Mouse (Mus musculus): ENCODE measurements around the gene Ankrd13b. TPM values are rescaled to one million over a fixed set of nuclear protein-coding genes. Genes with fewer than 3 reads are reported as not detected.

Gene Ankrd13b
- total RNA-seq, 2 experiments from 2014 or later: 13.0 to 13.8 TPM

DNA sequence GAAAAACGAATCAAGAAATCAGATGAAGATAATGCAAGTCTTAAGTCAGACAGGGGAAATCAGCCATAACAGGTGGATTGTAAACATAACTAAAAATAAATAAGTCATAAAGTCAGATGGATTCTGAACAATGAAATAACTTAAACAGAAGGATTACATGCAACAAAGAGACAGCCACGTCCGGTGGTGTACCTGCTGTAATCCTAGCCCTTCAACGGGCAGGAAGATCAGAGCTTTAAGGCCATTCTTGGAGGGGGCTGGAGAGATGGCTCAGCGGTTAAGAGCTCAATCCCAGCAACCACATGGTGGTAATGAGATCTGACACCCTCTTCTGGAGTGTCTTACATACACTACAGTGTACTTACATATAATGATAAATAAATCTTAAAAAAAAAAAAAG is 21.9 kb upstream of the Ankrd13b start:
- peak in 1 of 2 experiments; percentile 5 for DNase-seq (ENCODE audit: low spot score in 2 of 2)

DNA sequence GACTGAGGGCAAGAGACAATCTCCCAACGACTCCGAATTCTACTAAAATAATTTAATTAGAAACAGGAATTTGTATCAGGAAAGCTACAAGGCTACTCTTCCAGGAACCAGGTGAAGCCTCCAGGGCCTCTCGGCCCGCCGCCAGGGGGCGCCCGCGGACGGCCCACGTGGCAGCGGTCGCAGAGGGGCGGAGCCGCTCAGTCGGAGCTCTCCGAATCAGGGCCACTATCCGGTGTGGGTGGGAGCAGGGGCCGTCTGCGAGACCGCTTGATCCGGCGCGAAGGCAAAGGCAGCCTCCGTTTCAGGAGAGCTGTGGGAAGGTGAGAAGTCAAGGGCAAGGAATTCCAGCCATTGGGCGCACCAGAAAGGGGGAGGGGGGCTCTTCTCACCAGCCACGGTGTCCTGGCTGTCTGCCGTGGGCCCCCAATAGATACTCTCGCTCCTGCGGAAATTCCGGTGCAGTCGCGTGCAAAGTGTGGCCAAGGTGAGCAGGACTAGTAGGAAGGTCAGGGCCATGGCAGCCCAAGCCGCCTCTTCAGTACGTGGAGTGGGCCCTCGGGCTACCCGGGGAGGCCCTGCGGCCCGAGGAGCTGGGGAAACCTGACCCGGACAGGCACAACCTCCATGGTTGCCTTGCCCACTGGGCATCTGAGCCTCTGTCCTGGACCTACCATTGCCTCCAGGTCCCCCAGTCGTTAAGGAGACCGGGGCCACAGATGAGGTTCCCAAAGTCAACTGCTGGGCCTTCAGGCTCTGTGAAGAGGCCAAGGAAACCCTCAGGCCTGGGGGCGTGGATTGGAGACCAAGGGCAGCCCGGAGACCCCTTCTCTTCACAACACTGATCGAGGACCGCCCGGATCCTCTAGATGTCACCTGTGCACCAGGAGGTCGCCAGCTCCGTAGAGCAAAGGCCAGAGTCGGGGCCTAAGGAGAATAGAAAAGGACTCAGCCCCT is 18.9 kb upstream of the Ankrd13b start:
- peak; percentile 83 for DNase-seq (ENCODE audit: low spot score in 2 of 2)

DNA sequence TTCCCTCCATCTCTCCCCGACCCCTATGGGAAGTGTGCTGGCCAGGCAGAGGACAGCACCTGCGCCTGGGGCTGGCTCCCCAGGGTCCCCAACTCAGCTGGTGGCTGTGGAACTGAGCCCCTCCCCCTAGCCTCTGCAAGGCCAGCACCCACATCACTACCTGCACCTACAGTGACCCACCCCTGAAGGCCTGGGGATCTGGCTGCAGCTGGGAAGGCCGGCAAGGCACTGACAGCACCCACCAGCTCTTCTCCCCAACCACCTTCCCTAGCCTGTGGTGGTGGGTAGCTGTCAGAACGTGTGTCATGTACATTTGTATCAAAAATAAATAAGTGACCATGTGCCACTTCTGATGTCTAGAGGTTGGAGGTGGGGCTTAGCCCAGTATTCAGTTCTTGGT is 17.9 kb upstream of the Ankrd13b start:
- no peak for DNase-seq (ENCODE audit: low spot score in 2 of 2)

DNA sequence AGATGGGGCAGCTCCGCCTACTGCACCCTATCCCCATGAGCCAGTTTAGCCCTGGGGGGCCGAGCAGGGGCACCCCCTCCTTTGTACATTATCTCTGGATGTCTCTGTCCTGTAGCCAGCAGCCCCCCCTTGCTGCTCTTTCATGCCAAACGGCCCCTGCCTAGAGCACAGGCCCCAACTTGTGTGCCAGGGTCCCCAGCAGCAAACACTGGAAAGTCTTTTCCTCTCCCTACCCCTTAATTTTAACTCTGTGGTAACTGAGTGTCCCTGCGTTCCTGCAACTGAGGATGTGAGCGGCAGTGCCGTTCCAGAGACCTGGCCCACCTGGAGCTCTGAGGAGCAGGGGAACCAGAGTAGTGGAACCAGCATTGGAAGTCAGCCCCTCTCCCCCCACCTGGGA is 17.5 kb upstream of the Ankrd13b start:
- DNase-seq (ENCODE audit: low spot score in 2 of 2): no peak

DNA sequence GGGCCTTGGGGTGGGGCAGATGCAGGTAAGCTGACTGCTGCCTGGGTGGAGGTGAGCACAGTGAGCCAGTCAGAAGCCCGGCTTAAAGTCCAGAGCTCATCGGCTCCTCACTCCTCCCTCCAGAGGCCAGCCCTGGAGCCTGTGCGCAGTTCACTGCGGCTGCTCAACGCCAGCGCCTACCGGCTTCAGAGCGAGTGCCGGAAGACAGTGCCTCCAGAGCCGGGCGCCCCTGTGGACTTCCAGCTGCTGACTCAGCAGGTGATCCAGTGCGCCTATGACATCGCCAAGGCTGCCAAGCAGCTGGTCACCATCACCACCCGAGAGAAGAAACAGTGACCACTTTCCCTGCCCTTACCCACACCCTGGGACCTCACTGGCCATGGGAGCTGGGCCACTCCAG is 16.8 kb upstream of the Ankrd13b start:
- DNase-seq (ENCODE audit: low spot score in 2 of 2): no peak

DNA sequence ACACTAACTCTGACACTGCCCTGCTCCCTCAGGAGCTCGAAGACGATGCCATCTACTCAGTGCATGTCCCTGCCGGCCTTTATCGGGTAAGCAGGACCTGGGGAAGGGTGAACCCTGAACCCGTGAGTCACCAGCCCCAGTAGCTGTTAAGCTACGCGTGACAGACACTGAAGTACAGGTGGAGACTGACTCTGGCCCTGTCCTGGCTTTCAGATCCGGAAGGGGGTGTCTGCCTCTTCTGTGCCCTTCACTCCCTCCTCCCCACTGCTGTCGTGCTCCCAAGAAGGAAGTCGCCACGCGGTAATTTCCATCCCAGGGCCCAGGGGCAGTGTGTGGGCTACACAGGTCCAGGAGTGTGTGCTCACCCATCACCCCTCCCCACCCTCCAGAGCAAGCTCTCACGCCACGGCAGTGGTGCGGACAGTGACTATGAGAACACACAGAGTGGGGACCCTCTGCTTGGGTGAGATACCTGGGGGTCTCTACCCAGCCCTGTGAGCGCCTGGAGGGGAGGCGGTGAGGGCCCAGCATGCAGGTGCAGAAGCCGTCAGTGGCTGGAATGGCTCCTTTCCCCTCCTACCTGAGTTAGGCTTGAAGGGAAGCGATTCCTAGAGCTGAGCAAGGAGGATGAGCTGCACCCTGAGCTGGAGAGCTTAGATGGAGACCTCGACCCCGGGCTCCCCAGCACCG is 16.0 kb upstream of the Ankrd13b start:
- DNase-seq (ENCODE audit: low spot score in 2 of 2): no peak

DNA sequence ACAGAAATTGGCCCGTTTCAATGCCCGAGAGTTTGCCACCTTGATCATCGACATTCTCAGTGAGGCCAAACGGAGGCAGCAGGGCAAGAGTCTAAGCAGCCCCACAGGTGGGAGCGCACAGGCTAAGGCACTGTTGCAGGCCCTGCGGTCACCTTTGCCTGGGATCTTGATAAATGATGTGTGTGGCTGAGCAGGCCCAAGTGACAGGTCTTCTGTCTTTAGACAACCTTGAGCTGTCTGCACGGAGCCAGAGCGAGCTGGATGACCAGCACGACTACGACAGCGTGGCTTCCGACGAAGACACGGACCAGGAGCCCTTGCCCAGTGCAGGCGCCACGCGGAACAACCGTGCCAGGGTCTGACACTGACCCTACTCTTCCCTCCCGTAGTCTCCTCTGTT is 14.9 kb upstream of the Ankrd13b start:
- DNase-seq (ENCODE audit: low spot score in 2 of 2): no peak

DNA sequence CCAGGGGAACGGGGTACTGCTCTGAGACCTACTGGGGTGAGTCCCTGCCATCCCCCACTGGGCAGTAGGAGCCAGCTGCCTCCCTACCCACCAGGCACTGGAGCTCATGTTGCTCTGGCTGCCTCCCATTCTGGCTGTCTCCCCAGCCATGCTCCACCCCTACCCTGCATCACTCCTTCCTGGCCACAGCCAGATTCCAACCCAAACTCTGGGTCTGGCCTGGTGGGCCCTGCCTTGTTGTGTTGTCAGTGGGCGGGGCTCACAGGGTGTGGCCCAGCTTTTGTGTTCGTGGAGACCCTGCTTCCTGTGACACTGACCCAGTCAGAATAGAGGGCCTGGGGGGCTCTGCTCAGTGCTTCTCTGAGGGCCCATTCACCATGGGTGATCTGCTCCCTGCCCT is 14.0 kb upstream of the Ankrd13b start:
- no peak for DNase-seq (ENCODE audit: low spot score in 2 of 2)

DNA sequence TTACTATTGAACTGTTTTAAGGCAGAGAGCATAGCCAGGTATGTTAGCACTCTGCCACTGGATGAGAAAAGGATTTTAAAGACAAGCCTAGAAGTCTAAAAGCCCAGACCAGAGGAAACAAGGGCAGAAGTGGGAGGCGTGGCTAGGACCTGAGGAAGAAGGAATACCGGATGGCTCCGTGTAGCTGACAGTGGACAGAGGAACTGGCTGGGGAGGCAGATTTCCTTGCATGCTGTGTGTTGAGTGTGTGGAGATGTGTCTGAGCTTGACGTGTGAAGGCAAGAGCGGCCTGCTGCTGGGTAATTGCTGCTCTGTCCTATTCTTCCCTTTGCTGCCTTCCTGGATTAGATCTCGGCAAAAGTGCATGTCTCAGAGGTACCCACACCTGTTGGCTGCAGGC is 13.0 kb upstream of the Ankrd13b start:
- DNase-seq (ENCODE audit: low spot score in 2 of 2): no peak

DNA sequence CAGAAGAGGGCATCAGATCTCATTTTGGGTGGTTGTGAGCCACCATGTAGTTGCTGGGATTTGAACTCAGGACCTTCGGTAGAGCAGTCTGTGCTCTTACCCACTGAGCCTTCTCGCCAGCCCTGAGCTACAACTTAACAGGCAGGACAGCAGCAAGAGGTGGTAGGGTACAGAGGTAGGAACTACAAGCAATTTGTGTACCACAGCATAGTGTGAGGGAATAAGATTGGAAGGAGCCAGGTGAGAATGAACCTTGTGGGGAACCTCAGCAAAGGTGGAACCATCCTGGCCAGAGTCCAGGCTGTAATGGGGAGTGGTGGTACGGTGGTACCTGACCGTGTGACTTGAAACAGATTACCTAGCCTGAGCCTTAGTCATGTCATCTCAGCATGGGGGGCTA is 12.5 kb upstream of the Ankrd13b start:
- DNase-seq (ENCODE audit: low spot score in 2 of 2): no peak

DNA sequence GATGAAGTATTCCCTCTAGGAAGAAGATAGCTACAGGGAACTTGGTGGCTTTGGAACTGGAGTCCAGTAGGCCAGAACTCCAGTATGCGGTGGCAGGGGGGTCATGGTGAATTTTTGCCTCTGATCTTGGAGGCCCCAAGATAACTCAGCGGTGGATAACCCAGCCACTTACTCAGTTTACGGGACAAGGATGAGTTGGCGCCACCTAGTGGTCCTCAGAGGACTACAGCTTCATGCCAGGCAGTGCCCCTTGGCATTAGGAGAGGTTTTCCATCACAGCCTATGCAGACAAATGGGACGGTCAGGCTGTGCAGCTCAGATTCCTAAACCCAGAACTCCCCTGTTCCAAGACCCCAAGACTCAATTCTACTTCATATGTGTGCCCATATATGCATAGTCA is 11.9 kb upstream of the Ankrd13b start:
- peak in 1 of 2 experiments; percentile 73 for DNase-seq (ENCODE audit: low spot score in 2 of 2)

DNA sequence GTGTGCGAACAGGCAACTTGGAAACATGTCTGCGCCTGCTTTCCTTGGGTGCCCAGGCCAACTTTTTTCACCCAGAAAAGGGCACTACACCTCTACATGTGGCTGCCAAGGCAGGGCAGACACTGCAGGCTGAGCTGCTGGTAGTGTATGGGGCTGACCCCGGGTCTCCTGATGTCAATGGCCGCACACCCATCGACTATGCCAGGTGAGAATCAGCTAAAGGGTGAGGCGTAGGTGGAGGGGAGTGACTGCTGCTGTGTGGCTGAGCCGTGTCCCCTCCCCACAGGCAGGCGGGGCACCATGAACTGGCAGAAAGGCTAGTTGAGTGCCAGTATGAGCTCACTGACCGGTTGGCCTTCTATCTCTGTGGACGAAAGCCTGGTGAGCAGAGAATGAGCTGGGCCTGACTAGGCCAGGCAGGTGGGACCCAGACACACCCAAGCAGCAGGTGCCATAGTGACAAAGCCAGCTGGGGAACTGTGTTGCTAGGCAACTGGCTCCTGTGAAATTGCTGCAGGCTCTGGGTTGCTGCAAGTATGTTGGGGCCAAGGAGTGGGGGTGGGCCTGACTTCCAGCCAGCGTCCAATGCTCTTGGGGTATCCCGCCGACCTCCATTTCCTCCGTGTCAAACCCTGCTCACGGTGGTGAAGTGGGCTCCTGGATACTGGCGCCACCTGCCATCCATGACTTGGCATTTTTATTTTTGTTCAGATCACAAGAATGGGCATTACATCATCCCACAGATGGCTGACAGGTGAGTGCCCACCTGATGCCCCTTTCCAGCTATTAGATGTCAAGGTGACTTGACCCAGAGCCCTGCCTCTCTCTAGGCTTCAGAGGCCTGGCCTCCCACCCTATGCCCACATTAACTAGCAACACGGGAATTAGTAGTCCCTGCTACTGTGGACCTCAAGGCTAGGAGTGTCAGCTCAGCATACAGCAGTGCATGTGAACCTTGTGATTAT is 11.2 kb upstream of the Ankrd13b start:
- DNase-seq (ENCODE audit: low spot score in 2 of 2): no peak

DNA sequence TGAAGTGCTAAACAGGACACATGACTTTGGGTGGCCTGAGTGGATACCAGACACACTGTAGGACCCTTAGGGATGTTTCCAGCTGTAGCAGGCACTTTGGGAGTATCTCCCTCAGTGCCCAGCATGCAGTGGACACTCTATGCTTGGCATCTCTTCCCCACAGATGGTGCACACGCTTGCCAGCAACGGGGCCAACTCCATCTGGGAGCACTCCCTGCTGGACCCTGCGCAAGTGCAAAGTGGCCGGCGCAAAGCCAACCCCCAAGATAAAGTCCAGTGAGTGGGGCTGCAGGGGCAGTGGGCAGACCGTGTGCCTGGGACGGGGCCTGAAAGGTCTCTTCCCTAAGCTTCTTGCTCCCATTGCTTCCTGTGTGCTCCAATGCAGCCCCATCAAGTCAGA is 9.9 kb upstream of the Ankrd13b start:
- no peak for DNase-seq (ENCODE audit: low spot score in 2 of 2)

DNA sequence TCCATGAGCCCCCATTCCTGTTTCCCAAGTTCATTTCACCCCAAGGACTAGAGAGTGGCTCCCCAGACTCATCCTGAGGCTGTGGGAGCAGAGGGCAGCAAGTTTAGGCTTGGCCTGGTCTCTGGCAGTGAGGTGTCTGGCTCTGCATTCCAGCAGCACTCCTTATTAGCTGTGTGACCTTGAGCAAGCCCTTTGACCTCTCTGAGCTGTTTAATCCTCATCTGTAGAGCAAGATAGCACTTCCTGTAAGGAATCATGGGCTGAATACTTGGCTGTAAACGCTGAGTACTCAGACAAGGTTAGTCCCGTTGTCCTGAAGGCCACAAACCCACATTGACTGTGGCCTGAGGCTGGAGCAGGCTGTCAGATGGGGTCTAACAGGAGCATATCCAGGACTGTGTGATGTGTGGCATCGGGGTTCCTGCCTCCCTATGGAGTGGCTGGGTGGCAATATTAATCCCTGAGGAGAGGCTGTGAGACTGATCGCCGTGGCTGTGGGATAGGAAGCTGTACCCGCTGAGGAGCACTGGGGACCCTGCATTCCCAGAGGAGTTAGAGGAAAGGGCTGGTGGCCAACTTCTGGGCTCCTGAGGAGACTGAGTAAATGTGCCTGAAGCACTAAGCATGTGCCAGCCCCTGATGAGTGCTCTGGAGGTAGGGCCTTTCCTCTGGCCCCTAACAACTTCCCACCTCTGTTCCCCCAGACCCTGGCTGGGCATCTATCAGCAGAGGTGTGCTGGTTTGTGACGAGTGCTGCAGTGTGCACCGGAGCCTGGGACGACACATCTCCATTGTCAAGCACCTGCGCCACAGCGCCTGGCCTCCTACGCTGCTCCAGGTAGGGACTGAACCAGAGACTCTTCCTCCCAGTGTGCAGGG is 9.0 kb upstream of the Ankrd13b start:
- no peak for DNase-seq (ENCODE audit: low spot score in 2 of 2)

DNA sequence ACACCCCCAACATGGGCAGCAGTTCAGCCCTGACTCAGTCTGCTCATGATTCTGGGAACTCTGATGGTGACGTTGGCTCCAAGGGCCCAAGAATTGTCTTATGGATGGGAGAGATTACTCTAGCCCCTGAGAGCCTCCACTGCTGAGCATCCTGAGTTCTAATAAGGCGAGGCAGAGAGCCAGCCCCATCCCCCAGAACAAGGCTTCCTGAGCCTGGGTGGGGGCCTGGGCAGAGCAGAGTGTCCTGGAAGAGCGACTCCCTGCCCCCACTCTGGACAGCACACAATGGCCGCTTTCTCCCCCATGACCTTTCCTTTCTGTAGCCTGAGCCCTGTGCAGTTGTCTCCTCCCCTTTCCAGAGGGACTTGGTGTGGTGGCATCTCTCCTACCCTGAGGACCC is 8.4 kb upstream of the Ankrd13b start:
- no peak for DNase-seq (ENCODE audit: low spot score in 2 of 2)

DNA sequence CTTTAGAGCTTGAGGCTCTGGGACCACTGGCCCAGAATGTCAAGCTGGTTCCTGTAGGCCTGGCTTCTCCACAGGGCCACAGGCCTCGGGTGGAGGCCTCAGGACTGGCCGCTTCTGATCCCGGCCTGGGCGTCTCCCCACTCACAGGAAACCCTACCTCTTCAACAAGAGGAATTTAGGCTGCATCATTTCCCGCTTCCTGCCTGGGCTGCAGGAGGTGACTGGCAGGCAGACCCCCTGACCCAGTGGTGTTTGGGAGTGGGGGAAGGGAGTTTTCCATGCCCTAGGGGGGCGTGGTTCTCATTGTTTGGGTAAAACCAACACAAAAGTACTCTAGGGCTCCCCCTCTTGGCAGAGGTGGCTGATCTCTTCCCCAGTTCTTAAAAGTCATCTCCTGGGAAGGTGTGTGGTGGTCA is 7.9 kb upstream of the Ankrd13b start:
- DNase-seq (ENCODE audit: low spot score in 2 of 2): no peak

DNA sequence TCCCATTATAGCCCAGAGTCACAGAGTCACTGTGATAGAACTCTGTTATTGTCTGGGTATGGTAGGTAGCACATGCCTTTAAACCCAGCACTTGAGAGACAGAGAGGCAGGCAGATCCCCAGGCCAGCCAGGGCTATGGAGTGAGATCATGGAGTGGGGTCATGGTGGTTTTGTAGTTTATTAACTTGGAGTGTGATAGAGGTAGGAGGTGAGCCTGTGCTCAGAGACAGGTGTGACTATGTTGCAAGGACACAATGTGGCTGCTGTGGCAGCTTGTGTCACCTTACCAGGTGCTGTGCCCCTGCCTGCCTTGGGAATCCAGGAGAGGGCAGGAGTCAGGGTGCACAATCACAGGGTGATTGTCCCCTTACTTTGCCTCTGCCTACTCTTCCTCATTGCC is 6.0 kb upstream of the Ankrd13b start:
- DNase-seq (ENCODE audit: low spot score in 2 of 2): no peak

DNA sequence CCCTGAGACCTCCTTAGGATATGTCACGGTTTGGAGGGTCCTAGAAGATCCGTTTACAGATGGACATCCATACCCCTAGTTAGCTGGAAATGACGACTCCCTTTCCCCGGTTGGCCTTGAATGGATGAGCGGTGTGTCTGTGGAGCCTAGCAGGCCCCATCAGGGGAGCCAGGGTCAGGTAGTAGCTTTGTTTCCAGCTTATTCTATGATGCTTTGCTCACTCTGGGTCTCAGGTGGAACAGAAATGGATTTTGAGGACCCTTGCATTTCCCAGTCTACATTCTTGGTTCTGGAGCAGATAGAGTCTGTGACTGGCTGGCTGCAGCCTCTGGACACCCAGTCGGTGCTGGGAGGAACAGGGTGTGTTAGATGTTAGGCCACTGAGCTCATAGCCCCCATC is 5.3 kb upstream of the Ankrd13b start:
- DNase-seq (ENCODE audit: low spot score in 2 of 2): no peak

DNA sequence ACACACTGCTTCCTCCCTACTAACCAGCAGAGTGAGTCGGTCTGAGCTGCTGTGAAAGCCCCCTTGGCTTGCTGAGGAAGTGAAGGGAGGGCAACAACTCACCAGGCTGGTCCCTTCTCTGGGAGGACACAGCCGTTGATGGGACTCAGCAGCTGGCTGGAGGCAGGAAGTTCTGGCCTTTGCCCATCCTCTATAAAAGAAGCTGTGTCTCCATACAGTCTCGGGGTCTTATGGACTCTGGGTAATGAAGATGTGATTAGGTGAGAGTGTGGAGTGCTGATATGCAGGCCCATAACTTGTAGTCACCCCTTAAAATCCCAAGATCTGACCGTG is 4.8 kb upstream of the Ankrd13b start:
- no peak for DNase-seq (ENCODE audit: low spot score in 2 of 2)

DNA sequence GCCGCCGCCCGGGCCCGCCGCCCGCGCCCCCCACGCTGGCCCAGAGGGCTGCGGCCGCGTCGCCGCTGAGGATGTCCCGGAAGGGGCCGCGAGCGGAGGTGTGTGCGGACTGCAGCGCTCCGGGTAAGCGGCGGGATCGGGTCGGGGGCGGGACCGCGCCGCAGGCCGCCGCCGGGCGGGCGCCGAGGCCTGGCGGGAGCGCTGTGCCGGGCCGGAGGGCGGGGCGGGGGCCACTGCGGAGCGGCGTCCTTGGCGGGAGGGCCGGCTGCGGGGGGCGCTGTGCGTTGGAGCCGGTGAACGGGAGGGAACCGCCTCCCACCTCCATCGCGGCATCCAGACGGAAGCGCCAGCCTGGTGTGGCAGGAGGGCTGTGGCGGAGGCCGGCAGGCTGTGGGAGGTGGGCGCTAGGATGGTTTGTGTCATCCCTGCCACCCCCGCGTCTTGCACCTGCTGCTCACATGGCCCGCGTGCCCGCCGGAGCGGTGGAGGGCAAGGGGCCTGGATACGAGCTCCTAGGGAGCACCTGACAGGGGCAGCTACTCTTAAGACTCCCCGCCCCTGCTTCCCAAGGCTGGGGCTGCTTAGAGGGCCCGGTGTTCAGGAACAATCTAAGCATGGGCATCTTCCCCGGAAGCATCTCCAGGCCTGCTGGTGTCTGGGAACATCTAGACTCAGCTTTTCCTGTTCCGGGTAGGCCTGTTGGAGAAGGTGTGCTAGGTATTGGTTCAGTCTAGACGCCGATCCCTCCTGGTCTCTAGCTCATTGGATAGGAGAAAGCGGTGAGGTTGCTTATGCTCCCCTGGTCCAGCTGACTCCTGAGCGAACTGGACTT is 4.2 kb upstream of the Ankrd13b start, which contains the start of gene Git1:
TSS of gene Git1 (plus strand) at position 51 of the 832 bp plus-strand sequence.
- DNase-seq (ENCODE audit: low spot score in 2 of 2): peak; percentile 48 to 67

All from gastrocnemius, postnatal 4 days (tissue).